9 mouse cellular contexts compared by ENCODE assay signal in the genomic region with DNA sequence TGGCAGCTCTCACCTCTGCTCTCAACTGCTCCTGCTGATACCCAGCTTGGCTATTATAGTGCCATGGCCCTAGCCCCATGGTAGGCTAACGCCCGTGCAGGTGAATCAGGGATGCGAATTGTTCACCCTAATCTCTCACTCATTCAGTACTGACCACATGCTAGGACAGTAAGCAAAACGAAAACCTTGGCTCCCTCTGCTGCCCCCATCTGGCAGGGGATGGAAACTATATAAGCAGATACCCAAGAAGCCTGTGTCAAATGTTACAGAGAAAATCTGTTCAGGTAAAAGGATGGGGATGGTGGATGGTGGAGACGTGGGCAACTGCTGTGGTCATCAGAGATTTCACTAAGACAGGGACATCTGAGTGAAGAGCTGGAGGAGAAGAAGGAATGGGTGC.
DNase-seq lines count a peak whose midpoint lies in the region; ATAC-seq and TF ChIP-seq lines count a peak whose summit lies in the region.
"Had no signal": no experiment of that assay in that cellular context is flagged by ENCODE, and none has a peak within 500 bp of the region (broad histone marks: within the 10 kb centered on the region; RNA-seq: fewer than 3 reads in every experiment).

No protein-coding gene starts in this region.

- no peak overlapping the region for H3K4me3 ChIP-seq in forebrain, postnatal 0 days (ENCODE audit: low read depth, low read length)
- no peak overlapping the region for H3K4me3 ChIP-seq in forebrain, embryonic 14.5 days (ENCODE audit: low read depth, low read length)
- H3K4me3 ChIP-seq in cortical plate, adult 2 months (ENCODE audit: insufficient read depth, low read length) = no peak overlapping the region
- H3K4me3 ChIP-seq: midbrain, embryonic 12.5 days had no signal

- no peaks in the 10 kb centered on the region for H3K27me3 ChIP-seq in forebrain, postnatal 0 days (ENCODE audit: insufficient read depth, low read length)
- H3K27me3 ChIP-seq in forebrain, embryonic 14.5 days (replicated peaks; ENCODE audit: control insufficient read depth, insufficient read depth, low read length) = no peaks in the 10 kb centered on the region; the same call in 1 of the 2 replicates

- no peak for DNase-seq in forebrain, postnatal 0 days
- no peak for DNase-seq in forebrain, embryonic 14.5 days (ENCODE audit: low spot score)
- DNase-seq in ovary, postnatal 14 days (ENCODE audit: low spot score) = peak; percentile 16
- DNase-seq in ovary, postnatal 10 days (ENCODE audit: low spot score) = no peak
- peak; percentile 44 for DNase-seq in lung, postnatal 10 days
- no peak for DNase-seq in layer of hippocampus, adult 9-11 months
- no peak for DNase-seq in frontal cortex, postnatal 10 days (ENCODE audit: low spot score in 2 of 2)

- H3K4me1 ChIP-seq in forebrain, postnatal 0 days (ENCODE audit: insufficient read depth) = 0 out of 2 replicates have a peak, but pooled peaks cover 3% of the 10 kb centered on the region
- peaks cover 11% of the 10 kb centered on the region for H3K4me1 ChIP-seq in forebrain, embryonic 14.5 days (ENCODE audit: control insufficient read depth, insufficient read depth, low read length)
- no peaks in the 10 kb centered on the region for H3K4me1 ChIP-seq in cortical plate, adult 2 months (ENCODE audit: control insufficient read depth, insufficient read depth, low read length)

- TF ChIP-seq CTCF in forebrain, postnatal 0 days (IDR thresholded peaks at IDR 0.05; ENCODE audit: low read depth) = peak; percentile 51
- peak; percentile 59 for TF ChIP-seq CTCF in cortical plate, adult 2 months (IDR thresholded peaks at IDR 0.05; ENCODE audit: extremely low read depth, insufficient read depth, low read length)

- WGBS in forebrain, postnatal 0 days = 63% methylated on average over 5 of the region's 5 CpGs
- WGBS in forebrain, embryonic 14.5 days = 58% methylated on average over 5 of the region's 5 CpGs

- ATAC-seq in forebrain, postnatal 0 days = no peak
- no peak for ATAC-seq in forebrain, embryonic 14.5 days

- no peak overlapping the region for H3K9ac ChIP-seq in forebrain, postnatal 0 days
- no peak overlapping the region for H3K9ac ChIP-seq in forebrain, embryonic 14.5 days (ENCODE audit: low read length)
- H3K9ac ChIP-seq: midbrain, embryonic 12.5 days had no signal

- no peak for TF ChIP-seq POLR2A in cortical plate, adult 2 months (IDR thresholded peaks at IDR 0.05; ENCODE audit: extremely low read depth, insufficient read depth, low read length)

- no peak overlapping the region for H3K27ac ChIP-seq in forebrain, postnatal 0 days (ENCODE audit: low read depth, low read length)
- no peak overlapping the region for H3K27ac ChIP-seq in forebrain, embryonic 14.5 days (ENCODE audit: low read depth, low read length)
- no peak overlapping the region for H3K27ac ChIP-seq in cortical plate, adult 2 months (ENCODE audit: insufficient read depth, low read length)
- H3K27ac ChIP-seq: midbrain, embryonic 12.5 days had no signal

- no peaks in the 10 kb centered on the region for H3K9me3 ChIP-seq in forebrain, postnatal 0 days (ENCODE audit: low read length)
- no peaks in the 10 kb centered on the region for H3K9me3 ChIP-seq in forebrain, embryonic 14.5 days (replicated peaks; ENCODE audit: control insufficient read depth, low read length)
- H3K9me3 ChIP-seq: midbrain, embryonic 12.5 days had no signal

- no peaks in the 10 kb centered on the region for H3K36me3 ChIP-seq in forebrain, postnatal 0 days (ENCODE audit: insufficient read depth)
- no peaks in the 10 kb centered on the region for H3K36me3 ChIP-seq in forebrain, embryonic 14.5 days (ENCODE audit: control insufficient read depth, insufficient read depth, low read length)
- H3K36me3 ChIP-seq: midbrain, embryonic 12.5 days had no signal

- no peak overlapping the region for H3K4me2 ChIP-seq in forebrain, postnatal 0 days (ENCODE audit: low read depth)
- H3K4me2 ChIP-seq in forebrain, embryonic 14.5 days (ENCODE audit: low read length) = no peak overlapping the region
- H3K4me2 ChIP-seq: midbrain, embryonic 12.5 days had no signal

Comparison
In these comparisons a context has a peak if more than half of its experiments do, and no peak if none do; other contexts are left out.
1. DNase-seq: peak in ovary, postnatal 14 days (single experiment) and lung, postnatal 10 days (single experiment); none in forebrain, postnatal 0 days (single experiment), forebrain, embryonic 14.5 days (single experiment), ovary, postnatal 10 days (single experiment), layer of hippocampus, adult 9-11 months (single experiment) and frontal cortex, postnatal 10 days (0 of 2).